Mouse (Mus musculus) intestine, embryonic 16.5 days (tissue): ENCODE measurements around the gene Mgll. TPM values are rescaled to one million over a fixed set of nuclear protein-coding genes. Genes with fewer than 3 reads are reported as not detected.

Experiments
- ATAC-seq: fragments of 200-750 bp; cut with Nextera tagmentation; 2 replicates; pipeline ENCODE4 v1.8.0; 2017; ENCODE audit warnings: moderate TSS enrichment, moderate library complexity
- H3K27ac ChIP-seq: fragments of 300-500 bp; sonication (generic); 2 replicates; pipeline ENCODE4 v1.5.1; 2014; ENCODE audit warnings: mild to moderate bottlenecking, low read length
- H3K27me3 ChIP-seq: fragments of 300-500 bp; sonication (generic); replicated peaks from 2 replicates; pipeline ENCODE4 v1.6.1; 2014; ENCODE audit warnings: low read length, control low read depth, mixed read lengths; ENCODE audit not compliant: control insufficient read depth, insufficient read depth
- H3K36me3 ChIP-seq: fragments of 300-500 bp; sonication (generic); 2 replicates; pipeline ENCODE4 v1.6.1; 2014; ENCODE audit warnings: low read length, control low read depth; ENCODE audit not compliant: control insufficient read depth, insufficient read depth
- H3K4me1 ChIP-seq: fragments of 300-500 bp; sonication (generic); 2 replicates; pipeline ENCODE4 v1.6.1; 2014; ENCODE audit warnings: low read length, control low read depth, mixed read lengths; ENCODE audit not compliant: control insufficient read depth, insufficient read depth
- H3K4me2 ChIP-seq: fragments of 300-500 bp; sonication (generic); 2 replicates; pipeline ENCODE4 v1.6.1; 2014; ENCODE audit warnings: low read depth, low read length, control low read depth
- H3K4me3 ChIP-seq: fragments of 300-500 bp; sonication (generic); 2 replicates; pipeline ENCODE4 v1.5.1; 2014; ENCODE audit warnings: mild to moderate bottlenecking, low read length
- H3K9ac ChIP-seq: fragments of 300-500 bp; sonication (generic); 2 replicates; pipeline ENCODE4 v1.6.1; 2014; ENCODE audit warnings: low read depth, low read length
- H3K9me3 ChIP-seq: fragments of 300-500 bp; sonication (generic); 2 replicates; pipeline ENCODE4 v1.6.1; 2016; ENCODE audit warnings: low read length, control low read depth; ENCODE audit not compliant: control insufficient read depth
- WGBS: fragments of 180-500 bp; shearing (Covaris S2); extraction: QIAGEN DNeasy Blood & Tissue Kit; methylation state at CpG from one replicate; pipeline ENCODE4 v1.1.7; 2014; 5-methylcytosine and 5-hydroxymethylcytosine counted together
- polyA plus RNA-seq: library from polyadenylated mRNA; unstranded; fragments of >200 nt; fragmentation: Nextera tagmentation; extraction: Ambion mirVana; gene quantifications from 2 replicates; pipeline ENCODE4 v1.2.1, GENCODE M21; 2015

The Mgll gene
- polyA plus RNA-seq, 1 experiment from 2014 or later: 82.8 TPM

DNA sequence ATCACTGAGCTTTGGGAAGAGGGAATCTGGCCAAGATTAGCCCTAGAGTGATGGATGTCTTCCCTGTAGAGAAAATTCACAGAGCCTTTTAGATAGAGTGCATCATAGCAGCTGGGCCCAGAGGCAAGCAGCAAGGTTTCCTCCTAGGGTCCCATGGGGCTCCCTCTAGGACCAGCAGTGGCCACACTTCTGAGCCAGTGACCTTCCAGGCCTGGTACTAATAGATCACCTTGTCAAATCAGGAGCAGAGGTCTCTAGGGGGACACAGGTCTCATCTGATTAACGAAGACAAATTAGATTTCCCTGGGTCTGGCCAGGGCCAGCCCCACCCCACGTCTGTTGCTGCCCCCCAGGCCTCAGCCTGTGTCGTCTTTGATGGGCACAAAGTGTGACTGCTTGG is 86.1 kb downstream of the Mgll start:
- 53% methylated on average over 3 of the region's 3 CpGs for WGBS
- H3K4me1 ChIP-seq: peaks cover 13% of the 10 kb centered on the region
- H3K9me3 ChIP-seq: no peaks in the 10 kb centered on the region
- H3K36me3 ChIP-seq: no peaks in the 10 kb centered on the region
- peak; percentile 22; the same call in 1 of the 2 replicates for ATAC-seq
- H3K27me3 ChIP-seq: no peaks in the 10 kb centered on the region
- H3K4me3 ChIP-seq: no peak overlapping the region
- H3K9ac ChIP-seq: no peak overlapping the region
- no peak overlapping the region for H3K4me2 ChIP-seq
- peak overlapping the region; percentile 5; the same call in 1 of the 2 replicates for H3K27ac ChIP-seq

DNA sequence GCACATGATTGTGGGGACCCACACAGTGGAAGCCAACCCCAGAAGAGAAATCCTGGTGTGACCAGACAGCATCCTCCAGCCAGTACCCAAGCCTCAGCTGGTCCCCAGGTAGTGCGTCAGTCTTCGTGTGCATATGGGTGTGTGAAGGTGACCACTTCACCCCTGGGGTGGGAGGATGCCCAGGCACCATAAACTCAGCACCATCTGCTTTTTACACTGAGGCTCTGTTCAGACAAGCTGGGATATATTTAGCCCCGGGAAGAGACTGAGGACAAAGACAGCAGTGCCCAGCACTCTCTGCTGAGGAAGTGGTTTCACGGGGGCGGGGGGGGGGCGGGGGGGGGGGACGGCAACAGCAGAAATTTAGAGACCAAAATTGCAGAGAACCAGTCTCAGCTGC is 87.2 kb downstream of the Mgll start:
- Histone ChIP-seq H3K9me3 (no peaks in the 10 kb centered on the region), H3K36me3 (no peaks in the 10 kb centered on the region), H3K9ac (peak overlapping the region; percentile 0; the same call in 1 of the 2 replicates), H3K4me1 (peaks cover 13% of the 10 kb centered on the region), H3K4me3 (no peak overlapping the region), H3K27ac (no peak overlapping the region), H3K4me2 (no peak overlapping the region), H3K27me3 (no peaks in the 10 kb centered on the region)
- ATAC-seq: no peak
- 34% methylated on average over 7 of the region's 7 CpGs for WGBS

DNA sequence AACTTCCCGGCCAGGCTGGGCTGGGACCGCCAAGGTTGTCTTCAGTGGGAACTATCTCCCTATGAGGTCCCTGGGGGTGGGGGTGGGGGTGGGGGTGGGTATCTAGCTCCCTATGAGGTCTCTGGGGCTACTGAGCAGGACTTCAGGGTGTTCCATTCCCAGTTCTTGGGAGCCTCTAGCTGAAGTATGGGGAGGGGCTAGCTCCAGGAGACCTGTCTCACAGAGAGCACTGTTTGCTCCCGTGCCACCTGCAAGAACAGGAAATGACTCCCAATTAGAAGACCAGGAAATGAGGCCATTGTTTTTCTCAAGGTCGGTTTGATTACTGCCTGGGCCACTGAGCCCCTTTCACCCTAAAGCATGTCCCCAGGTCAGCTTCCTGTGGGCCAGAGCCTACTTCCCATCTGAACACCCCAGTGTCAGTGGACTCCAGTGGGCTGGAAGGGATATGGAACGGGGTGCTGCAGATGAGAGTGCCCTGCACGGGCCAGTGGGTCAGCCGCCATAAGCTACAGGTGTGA is 87.7 kb downstream of the Mgll start:
- Histone ChIP-seq H3K27me3 (no peaks in the 10 kb centered on the region), H3K36me3 (no peaks in the 10 kb centered on the region), H3K9ac (no peak overlapping the region), H3K4me3 (no peak overlapping the region), H3K4me2 (no peak overlapping the region), H3K4me1 (peaks cover 13% of the 10 kb centered on the region), H3K27ac (peak overlapping the region; percentile 35; the same call in 1 of the 2 replicates), H3K9me3 (no peaks in the 10 kb centered on the region)
- WGBS: 49% methylated on average over 7 of the region's 7 CpGs
- peak; percentile 53 for ATAC-seq

GRCm38 (mm10) chr6:88812886-88813285 is 88.7 kb downstream of the Mgll start:
- 79% methylated on average over 3 of the region's 3 CpGs for WGBS
- H3K27me3 ChIP-seq: no peaks in the 10 kb centered on the region

DNA sequence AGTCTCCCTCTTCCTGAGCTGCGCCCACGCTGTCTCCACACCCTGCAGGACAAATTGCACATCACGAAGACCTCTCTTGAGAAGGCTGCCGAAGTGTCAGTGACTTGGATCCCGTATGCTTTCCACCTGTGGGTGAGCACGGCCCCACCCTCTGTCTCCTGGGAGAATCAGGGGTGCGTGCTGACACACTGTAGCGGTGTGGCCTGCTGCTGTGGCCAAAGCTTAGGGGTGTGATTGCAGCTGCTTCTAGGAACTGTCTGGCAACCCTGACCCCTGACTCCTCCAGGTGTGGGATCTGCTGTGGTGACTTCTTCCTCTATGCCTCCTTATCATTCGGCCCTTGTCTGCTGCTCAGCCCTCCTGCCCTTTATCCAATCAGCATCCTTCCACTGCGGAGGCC is 89.6 kb downstream of the Mgll start:
- ATAC-seq: no peak
- no peak overlapping the region for H3K9ac ChIP-seq

More at GRCm38 (mm10) chr6:88812886-88813285, 88.7 kb downstream of the Mgll start:
- no peaks in the 10 kb centered on the region for H3K9me3 ChIP-seq
- no peak overlapping the region for H3K27ac ChIP-seq
- no peak overlapping the region for H3K4me2 ChIP-seq
- ATAC-seq: no peak
- H3K4me3 ChIP-seq: no peak overlapping the region
- no peak overlapping the region for H3K9ac ChIP-seq
- peaks cover 13% of the 10 kb centered on the region for H3K4me1 ChIP-seq
- H3K36me3 ChIP-seq: no peaks in the 10 kb centered on the region

GRCm38 (mm10) chr6:88815036-88815435 is 90.8 kb downstream of the Mgll start:
- Histone ChIP-seq H3K4me1 (peaks cover 6% of the 10 kb centered on the region), H3K4me2 (no peak overlapping the region), H3K9ac (no peak overlapping the region), H3K27me3 (no peaks in the 10 kb centered on the region), H3K9me3 (no peaks in the 10 kb centered on the region), H3K4me3 (no peak overlapping the region), H3K36me3 (no peaks in the 10 kb centered on the region), H3K27ac (no peak overlapping the region)
- 72% methylated on average over 3 of the region's 3 CpGs for WGBS
- no peak for ATAC-seq

More for the DNA sequence above, 89.6 kb downstream of the Mgll start:
- H3K27me3 ChIP-seq: no peaks in the 10 kb centered on the region
- no peak overlapping the region for H3K4me2 ChIP-seq
- no peak overlapping the region for H3K27ac ChIP-seq
- peaks cover 13% of the 10 kb centered on the region for H3K4me1 ChIP-seq
- no peak overlapping the region for H3K4me3 ChIP-seq
- WGBS: 80% methylated on average over 10 of the region's 10 CpGs
- H3K36me3 ChIP-seq: no peaks in the 10 kb centered on the region
- H3K9me3 ChIP-seq: no peaks in the 10 kb centered on the region

- Histone ChIP-seq H3K9ac (no peak overlapping the region), H3K27me3 (no peaks in the 10 kb centered on the region), H3K36me3 (no peaks in the 10 kb centered on the region), H3K27ac (no peak overlapping the region), H3K4me1 (peaks cover 3% of the 10 kb centered on the region), H3K4me2 (no peak overlapping the region), H3K9me3 (no peaks in the 10 kb centered on the region), H3K4me3 (no peak overlapping the region)
- WGBS: 86% methylated on average over 3 of the region's 3 CpGs
- no peak for ATAC-seq
Measured at GRCm38 (mm10) chr6:88815489-88815888, 91.3 kb downstream of the Mgll start.

GRCm38 (mm10) chr6:88816913-88817312 is 92.7 kb downstream of the Mgll start:
- no peaks in the 10 kb centered on the region for H3K36me3 ChIP-seq
- H3K9me3 ChIP-seq: no peaks in the 10 kb centered on the region
- H3K4me2 ChIP-seq: no peak overlapping the region
- WGBS: 80% methylated on average over 3 of the region's 3 CpGs
- no peak overlapping the region for H3K27ac ChIP-seq
- peaks cover 9% of the 10 kb centered on the region for H3K4me1 ChIP-seq
- H3K9ac ChIP-seq: no peak overlapping the region
- no peak overlapping the region for H3K4me3 ChIP-seq
- no peak for ATAC-seq
- H3K27me3 ChIP-seq: no peaks in the 10 kb centered on the region

GRCm38 (mm10) chr6:88820853-88821252 is 96.6 kb downstream of the Mgll start:
- Histone ChIP-seq H3K4me1 (peaks cover 9% of the 10 kb centered on the region), H3K27ac (no peak overlapping the region), H3K27me3 (no peaks in the 10 kb centered on the region), H3K36me3 (no peaks in the 10 kb centered on the region), H3K4me2 (no peak overlapping the region), H3K4me3 (no peak overlapping the region), H3K9me3 (no peaks in the 10 kb centered on the region), H3K9ac (no peak overlapping the region)
- WGBS: 18% methylated on average over 3 of the region's 3 CpGs
- ATAC-seq: peak; percentile 63

DNA sequence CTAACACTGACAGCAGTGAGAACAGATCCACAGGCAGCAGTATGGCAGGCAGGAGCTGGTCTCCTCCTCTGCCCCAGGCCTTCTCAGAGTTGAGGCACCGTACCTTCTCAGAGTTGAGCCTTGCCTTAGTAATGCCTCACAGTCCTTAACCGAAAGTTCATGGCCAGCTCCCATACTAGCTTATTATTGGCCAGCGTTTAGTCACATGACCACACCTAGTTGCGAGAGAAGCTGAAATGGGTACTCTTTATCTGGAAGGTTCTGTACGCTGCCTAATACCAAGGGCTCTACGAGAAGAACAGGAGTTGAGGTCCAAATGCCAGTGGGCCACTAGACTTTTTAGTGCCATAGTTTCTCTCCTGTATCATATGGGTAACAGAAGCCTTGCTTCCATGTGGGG is 97.1 kb downstream of the Mgll start:
- peak; percentile 14; the same call in 1 of the 2 replicates for ATAC-seq
- H3K36me3 ChIP-seq: no peaks in the 10 kb centered on the region

More for the DNA sequence above, 97.1 kb downstream of the Mgll start:
- no peaks in the 10 kb centered on the region for H3K9me3 ChIP-seq
- H3K27ac ChIP-seq: no peak overlapping the region
- WGBS: 91% methylated on average over 6 of the region's 6 CpGs
- no peak overlapping the region for H3K4me2 ChIP-seq
- no peak overlapping the region for H3K9ac ChIP-seq
- peaks cover 9% of the 10 kb centered on the region for H3K4me1 ChIP-seq
- no peak overlapping the region for H3K4me3 ChIP-seq
- no peaks in the 10 kb centered on the region for H3K27me3 ChIP-seq
